Mouse (Mus musculus) embryonic facial prominence, embryonic 15.5 days (tissue): ENCODE measurements around the gene Frmd4b. TPM values are rescaled to one million over a fixed set of nuclear protein-coding genes. Genes with fewer than 3 reads are reported as not detected.

Source experiments
- ATAC-seq: fragments of 200-750 bp; cut with Nextera tagmentation; 2 replicates; pipeline ENCODE4 v1.8.0; 2017; ENCODE audit warnings: low read depth, moderate TSS enrichment; ENCODE audit not compliant: insufficient number of reproducible peaks, low FRiP score, low TSS enrichment
- H3K27ac ChIP-seq: fragments of 300-500 bp; sonication (generic); replicated peaks from 2 replicates; pipeline ENCODE4 v1.5.1; 2015; ENCODE audit warnings: mild to moderate bottlenecking, inconsistent platforms
- H3K27me3 ChIP-seq: fragments of 300-500 bp; sonication (generic); 2 replicates; pipeline ENCODE4 v1.6.1; 2015; ENCODE audit warnings: inconsistent platforms
- H3K36me3 ChIP-seq: fragments of 300-500 bp; sonication (generic); 2 replicates; pipeline ENCODE4 v1.6.1; 2015; ENCODE audit warnings: mild to moderate bottlenecking, inconsistent platforms
- H3K4me1 ChIP-seq: fragments of 300-500 bp; sonication (generic); 2 replicates; pipeline ENCODE4 v1.6.1; 2015; ENCODE audit warnings: inconsistent platforms
- H3K4me2 ChIP-seq: fragments of 300-500 bp; sonication (generic); replicated peaks from 2 replicates; pipeline ENCODE4 v1.6.1; 2015; ENCODE audit warnings: mild to moderate bottlenecking, inconsistent platforms
- H3K4me3 ChIP-seq: fragments of 300-500 bp; sonication (generic); replicated peaks from 2 replicates; pipeline ENCODE4 v1.5.1; 2015; ENCODE audit warnings: mild to moderate bottlenecking, inconsistent platforms
- H3K9ac ChIP-seq: fragments of 300-500 bp; sonication (generic); 2 replicates; pipeline ENCODE4 v1.6.1; 2015; ENCODE audit warnings: inconsistent platforms
- H3K9me3 ChIP-seq: fragments of 300-500 bp; sonication (generic); replicated peaks from 2 replicates; pipeline ENCODE4 v1.6.1; 2016; ENCODE audit warnings: inconsistent platforms
- WGBS: fragments of 180-500 bp; shearing (Covaris S2); methylation state at CpG from one replicate; pipeline ENCODE4 v1.1.7; 2015; 5-methylcytosine and 5-hydroxymethylcytosine counted together
- polyA plus RNA-seq: library from polyadenylated mRNA; unstranded; fragments of >200 nt; fragmentation: Nextera tagmentation; extraction: Ambion mirVana; gene quantifications from 2 replicates; pipeline ENCODE4 v1.2.1, GENCODE M21; 2015

Gene Frmd4b
- polyA plus RNA-seq, 1 experiment from 2014 or later = 17.8 TPM

DNA sequence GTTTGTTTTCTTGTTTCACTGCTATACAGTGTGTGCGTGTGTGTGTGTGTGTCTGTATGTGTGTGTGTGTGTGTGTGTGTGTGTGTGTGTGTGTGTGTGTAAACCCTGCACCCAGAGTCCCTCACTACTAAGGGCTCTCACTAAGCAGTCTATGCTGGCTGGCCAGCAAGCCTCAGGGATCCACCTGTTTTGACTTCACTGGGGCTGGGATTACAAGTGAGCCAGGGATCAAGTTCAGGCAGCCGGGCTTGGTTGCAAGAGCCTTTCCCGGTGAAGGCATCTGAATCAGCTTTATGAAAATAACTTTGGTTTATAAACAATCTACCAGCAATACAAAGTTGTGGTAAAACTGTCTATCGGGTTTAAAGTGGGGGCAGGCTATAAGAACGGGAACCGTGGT is 206.0 kb downstream of the Frmd4b start:
- H3K4me1 ChIP-seq = no peaks in the 10 kb centered on the region
- no peak overlapping the region for H3K27ac ChIP-seq
- ATAC-seq = no peak
- H3K9ac ChIP-seq = no peak overlapping the region
- no peaks in the 10 kb centered on the region for H3K27me3 ChIP-seq
- H3K4me3 ChIP-seq = no peak overlapping the region
- H3K36me3 ChIP-seq = no peaks in the 10 kb centered on the region
- no peaks in the 10 kb centered on the region for H3K9me3 ChIP-seq
- H3K4me2 ChIP-seq = no peak overlapping the region
- WGBS = 59% methylated on average over 6 of the region's 6 CpGs

DNA sequence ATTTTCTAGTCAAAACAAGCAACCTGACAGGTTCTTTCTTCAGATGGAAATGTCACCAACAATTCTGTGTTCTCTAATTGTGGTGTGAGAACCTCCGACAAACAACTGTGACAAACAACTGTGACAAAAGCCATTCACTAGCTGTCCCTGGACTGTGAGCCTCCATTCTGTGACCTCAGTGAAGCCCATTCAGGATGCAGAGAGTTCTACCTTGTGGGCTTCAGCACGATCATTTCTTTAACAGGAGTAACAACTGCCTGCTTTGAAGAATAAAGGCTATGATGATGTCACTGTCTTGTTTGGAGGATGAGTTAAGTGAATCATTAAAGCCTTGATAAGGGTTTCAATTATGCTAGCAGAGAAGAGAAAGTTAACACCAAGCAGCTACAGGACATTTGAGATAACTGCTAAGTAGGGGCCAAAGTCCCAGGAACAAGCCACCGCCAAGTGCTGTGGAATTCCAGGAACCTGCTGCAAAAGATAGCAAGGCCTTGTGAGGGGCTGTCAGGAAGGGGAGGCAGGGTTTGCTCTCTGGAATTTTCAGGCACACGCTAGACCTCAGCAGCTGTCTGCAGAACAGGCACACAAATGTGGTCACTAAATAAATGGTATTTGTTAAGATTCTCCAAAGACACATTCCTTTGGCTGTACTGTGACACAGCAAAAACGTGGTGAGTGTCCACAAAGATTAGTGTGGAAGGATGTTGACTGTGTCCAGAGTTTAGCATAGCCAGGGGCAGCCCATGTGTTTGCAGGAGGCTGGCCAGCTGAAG is 207.7 kb downstream of the Frmd4b start:
- no peaks in the 10 kb centered on the region for H3K4me1 ChIP-seq
- H3K4me3 ChIP-seq = no peak overlapping the region
- peak; percentile 54; the same call in 1 of the 2 replicates for ATAC-seq
- H3K27me3 ChIP-seq = no peaks in the 10 kb centered on the region
- H3K9ac ChIP-seq = no peak overlapping the region
- H3K4me2 ChIP-seq = no peak overlapping the region
- no peaks in the 10 kb centered on the region for H3K9me3 ChIP-seq
- WGBS = 30% methylated on average over 5 of the region's 5 CpGs
- no peaks in the 10 kb centered on the region for H3K36me3 ChIP-seq
- H3K27ac ChIP-seq = no peak overlapping the region; the same call in 1 of the 2 replicates

DNA sequence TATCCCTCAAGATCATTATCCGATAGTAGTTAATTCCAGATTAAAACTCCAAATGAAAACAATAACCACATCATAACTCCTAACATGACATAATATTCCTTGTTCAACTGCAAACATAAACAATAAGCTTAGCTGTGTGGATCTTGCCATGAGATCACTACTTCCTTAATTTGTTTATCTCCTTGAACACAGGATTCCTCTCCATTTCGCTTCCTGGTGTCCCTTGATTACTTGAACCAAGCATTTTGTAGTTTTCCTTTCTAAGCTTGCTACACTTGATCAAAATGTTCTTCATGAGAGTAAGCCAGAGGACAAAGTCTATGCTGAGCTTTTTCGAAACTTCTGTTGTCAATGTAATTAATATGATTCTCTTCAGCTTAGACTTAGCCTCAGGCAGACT is 209.4 kb downstream of the Frmd4b start:
- H3K36me3 ChIP-seq = no peaks in the 10 kb centered on the region
- no peak overlapping the region for H3K9ac ChIP-seq
- ATAC-seq = no peak
- H3K4me1 ChIP-seq = no peaks in the 10 kb centered on the region
- 82% methylated on average over 3 of the region's 3 CpGs for WGBS
- H3K27ac ChIP-seq = no peak overlapping the region
- H3K4me2 ChIP-seq = no peak overlapping the region
- no peak overlapping the region for H3K4me3 ChIP-seq
- no peaks in the 10 kb centered on the region for H3K9me3 ChIP-seq
- no peaks in the 10 kb centered on the region for H3K27me3 ChIP-seq

DNA sequence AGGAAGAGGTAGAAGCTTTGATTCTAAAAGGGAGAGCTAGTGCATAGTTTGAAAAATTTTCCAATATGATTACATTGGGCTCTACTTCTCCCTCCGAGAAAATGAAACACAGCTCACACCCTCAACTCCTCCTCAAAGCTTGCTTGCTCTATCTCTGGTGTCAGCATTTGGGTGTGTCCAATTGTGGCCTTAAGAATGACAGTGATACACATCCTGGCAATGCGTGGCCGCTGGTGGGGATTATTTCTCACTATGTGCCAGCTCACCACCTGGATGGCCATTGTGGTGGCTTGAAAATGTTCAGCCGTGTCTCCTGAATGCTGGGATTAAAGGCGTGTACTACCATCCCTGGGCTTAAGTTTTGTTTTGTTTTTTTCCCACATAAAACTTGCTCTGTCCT is 209.9 kb downstream of the Frmd4b start:
- ATAC-seq = no peak
- Histone ChIP-seq H3K4me2 (no peak overlapping the region), H3K4me3 (no peak overlapping the region), H3K27me3 (no peaks in the 10 kb centered on the region), H3K36me3 (no peaks in the 10 kb centered on the region), H3K4me1 (no peaks in the 10 kb centered on the region), H3K9me3 (no peaks in the 10 kb centered on the region), H3K27ac (no peak overlapping the region), H3K9ac (no peak overlapping the region)
- WGBS = 86% methylated on average over 5 of the region's 5 CpGs

DNA sequence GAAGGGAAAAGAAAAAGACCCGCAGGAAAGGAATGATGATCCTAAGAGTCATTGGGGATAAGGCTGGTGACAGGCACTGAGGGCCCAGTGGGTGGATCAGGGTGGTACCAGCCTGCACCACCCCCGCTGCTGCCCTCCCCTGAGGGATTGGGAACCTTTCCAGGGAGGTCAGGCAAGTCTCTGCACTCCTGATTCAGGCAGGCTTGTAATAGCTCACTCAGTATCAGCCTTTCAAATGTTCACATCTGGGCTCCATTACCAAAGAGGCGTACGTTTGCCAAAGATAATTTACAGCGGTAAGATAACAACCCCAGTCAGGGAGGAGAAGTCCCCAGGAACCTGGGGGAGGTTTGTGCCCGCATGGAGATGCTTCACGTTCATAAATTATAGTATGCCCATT is 212.0 kb downstream of the Frmd4b start:
- Histone ChIP-seq H3K27me3 (no peaks in the 10 kb centered on the region), H3K4me3 (no peak overlapping the region), H3K36me3 (no peaks in the 10 kb centered on the region), H3K9me3 (no peaks in the 10 kb centered on the region), H3K4me1 (no peaks in the 10 kb centered on the region), H3K4me2 (no peak overlapping the region), H3K27ac (no peak overlapping the region), H3K9ac (no peak overlapping the region)
- no peak for ATAC-seq
- 21% methylated on average over 7 of the region's 7 CpGs for WGBS

DNA sequence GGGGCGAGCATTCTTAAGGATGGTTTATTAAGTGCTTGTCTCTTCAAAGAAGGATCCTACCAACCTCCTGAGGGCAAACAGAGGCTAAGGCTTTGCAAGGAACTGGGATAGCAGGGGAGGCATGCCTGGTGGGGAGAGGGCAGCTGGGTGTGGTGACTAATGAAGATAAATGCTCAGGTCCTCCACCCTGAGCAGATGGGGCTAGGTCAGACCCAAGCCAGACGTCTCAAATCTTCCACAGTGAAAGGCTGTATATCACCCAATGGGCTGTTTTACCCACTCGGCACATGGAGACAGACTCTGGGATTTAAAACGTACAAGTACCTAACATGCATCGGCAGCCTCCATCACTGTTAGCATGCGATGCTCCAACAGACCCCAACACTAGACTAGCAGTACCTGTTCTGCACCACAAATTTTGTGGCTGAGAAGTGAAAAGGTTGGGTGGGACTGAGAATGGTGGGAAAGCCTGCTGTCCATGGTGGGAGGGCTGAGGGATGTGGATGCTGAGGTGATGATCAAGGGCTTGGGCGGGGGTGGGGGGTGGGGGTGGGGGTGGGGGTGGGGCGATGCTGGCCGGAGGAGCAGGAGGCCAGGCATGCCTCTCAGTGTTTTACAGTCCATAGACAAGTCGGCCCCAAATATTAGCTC is 214.4 kb downstream of the Frmd4b start:
- no peaks in the 10 kb centered on the region for H3K27me3 ChIP-seq
- no peak overlapping the region for H3K27ac ChIP-seq
- no peaks in the 10 kb centered on the region for H3K36me3 ChIP-seq
- no peak overlapping the region for H3K9ac ChIP-seq
- 66% methylated on average over 10 of the region's 10 CpGs for WGBS
- ATAC-seq = no peak
- no peak overlapping the region for H3K4me3 ChIP-seq
- no peak overlapping the region for H3K4me2 ChIP-seq
- H3K9me3 ChIP-seq = no peaks in the 10 kb centered on the region
- H3K4me1 ChIP-seq = no peaks in the 10 kb centered on the region

DNA sequence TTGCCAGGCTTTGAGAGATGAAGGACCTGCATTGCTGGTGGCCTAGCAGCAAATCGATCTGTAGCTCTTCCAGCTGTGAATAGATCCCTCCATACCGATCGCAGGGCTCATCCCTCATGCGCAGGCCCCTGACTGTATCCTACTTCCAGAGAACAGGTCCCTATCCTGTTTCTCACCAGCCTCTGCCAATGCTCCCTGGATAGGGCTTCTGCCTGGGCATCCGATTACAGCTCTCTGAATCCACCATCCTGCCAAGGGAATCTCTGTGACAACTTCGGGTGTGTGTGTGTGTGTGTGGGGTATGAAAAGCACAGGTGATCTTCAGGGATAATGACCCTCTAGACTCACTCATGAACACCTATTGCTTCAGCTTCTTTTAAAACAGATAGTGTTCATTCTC is 216.9 kb downstream of the Frmd4b start:
- no peaks in the 10 kb centered on the region for H3K36me3 ChIP-seq
- no peak overlapping the region for H3K4me2 ChIP-seq
- H3K4me1 ChIP-seq = peaks cover 12% of the 10 kb centered on the region; the same call in 1 of the 2 replicates
- no peak overlapping the region for H3K9ac ChIP-seq
- H3K27ac ChIP-seq = no peak overlapping the region
- 86% methylated on average over 6 of the region's 6 CpGs for WGBS
- no peak overlapping the region for H3K4me3 ChIP-seq
- H3K27me3 ChIP-seq = no peaks in the 10 kb centered on the region
- no peaks in the 10 kb centered on the region for H3K9me3 ChIP-seq
- ATAC-seq = no peak

DNA sequence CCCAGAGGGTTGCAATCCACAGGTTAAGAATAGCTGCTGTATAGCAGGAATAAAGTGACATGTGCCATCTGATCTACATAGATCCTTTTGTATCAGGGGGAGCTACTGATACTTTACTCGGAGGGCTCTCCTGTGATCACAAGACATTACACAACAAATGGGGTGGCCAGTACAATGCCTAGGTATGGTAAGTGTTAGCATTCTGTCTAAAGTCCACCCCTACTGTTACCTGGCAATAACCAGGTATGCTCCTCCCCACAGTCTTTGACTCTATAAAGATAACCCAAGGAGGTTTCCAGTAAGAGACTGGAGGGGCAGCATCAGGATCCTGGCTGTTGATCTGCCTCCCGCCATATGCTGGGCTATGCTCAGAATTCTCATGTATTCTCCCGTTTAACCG is 219.4 kb downstream of the Frmd4b start:
- Histone ChIP-seq H3K27ac (no peak overlapping the region), H3K4me1 (peaks cover 19% of the 10 kb centered on the region; the same call in 1 of the 2 replicates), H3K4me3 (no peak overlapping the region), H3K4me2 (no peak overlapping the region), H3K9ac (no peak overlapping the region), H3K27me3 (no peaks in the 10 kb centered on the region), H3K9me3 (no peaks in the 10 kb centered on the region), H3K36me3 (no peaks in the 10 kb centered on the region)
- no peak for ATAC-seq
- 84% methylated on average over 4 of the region's 4 CpGs for WGBS

DNA sequence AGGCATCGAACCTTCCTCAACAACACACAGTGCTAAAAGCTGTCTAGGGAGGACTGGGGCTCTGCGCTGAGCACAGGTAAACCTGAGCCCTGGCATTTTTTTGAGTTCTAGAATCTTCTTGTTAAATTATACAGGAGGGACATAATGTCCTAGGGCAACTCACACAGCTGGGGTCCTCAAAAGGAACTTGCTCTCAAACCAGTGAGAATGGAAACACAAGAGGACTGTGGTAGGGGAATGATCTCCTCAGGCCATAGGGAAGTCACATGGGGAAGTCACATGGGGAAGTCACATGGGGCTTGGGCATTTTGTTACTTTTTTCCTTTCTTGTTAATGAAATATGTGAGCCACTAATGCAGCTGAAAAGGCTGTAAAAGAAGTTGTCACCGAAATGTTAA is 220.4 kb downstream of the Frmd4b start:
- Histone ChIP-seq H3K4me2 (no peak overlapping the region), H3K9ac (no peak overlapping the region), H3K27me3 (no peaks in the 10 kb centered on the region), H3K4me1 (peaks cover 19% of the 10 kb centered on the region; the same call in 1 of the 2 replicates), H3K4me3 (no peak overlapping the region), H3K27ac (no peak overlapping the region), H3K36me3 (no peaks in the 10 kb centered on the region), H3K9me3 (no peaks in the 10 kb centered on the region)
- WGBS = 64% methylated on average over 3 of the region's 3 CpGs
- ATAC-seq = no peak

DNA sequence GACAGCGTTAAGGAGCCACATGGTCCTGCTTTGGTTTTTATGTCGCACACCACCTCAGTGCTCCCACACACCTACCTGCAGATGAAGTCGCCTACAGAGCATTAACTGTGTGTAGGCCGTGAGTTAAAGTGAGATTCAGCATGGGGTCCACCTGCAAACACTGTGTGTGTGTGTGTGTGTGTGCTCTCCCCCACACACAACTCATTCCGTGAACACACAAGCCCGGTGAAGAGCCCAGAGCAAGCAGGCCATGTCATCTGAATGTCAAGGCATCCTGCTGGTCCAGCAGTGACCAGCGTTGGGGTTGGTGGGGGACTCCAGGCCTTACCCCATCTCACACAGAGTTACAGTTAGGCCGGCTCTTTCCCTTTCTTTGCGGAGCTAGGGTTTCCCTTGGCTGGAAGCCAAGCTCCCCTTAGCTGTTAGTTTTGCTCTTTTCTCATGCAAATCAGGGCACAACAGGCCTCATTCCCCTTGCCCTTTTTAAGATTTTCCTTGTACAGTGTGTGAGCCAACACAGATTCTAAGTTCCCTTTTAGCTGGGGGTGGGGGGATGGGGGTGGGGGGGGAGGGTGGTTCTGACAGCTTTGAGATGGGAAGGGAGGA is 220.9 kb downstream of the Frmd4b start:
- 30% methylated on average over 9 of the region's 9 CpGs for WGBS
- Histone ChIP-seq H3K4me3 (no peak overlapping the region), H3K9ac (no peak overlapping the region), H3K9me3 (no peaks in the 10 kb centered on the region), H3K36me3 (no peaks in the 10 kb centered on the region), H3K4me2 (no peak overlapping the region), H3K4me1 (peaks cover 19% of the 10 kb centered on the region; the same call in 1 of the 2 replicates), H3K27ac (no peak overlapping the region), H3K27me3 (no peaks in the 10 kb centered on the region)
- ATAC-seq = peak; percentile 13; the same call in 1 of the 2 replicates

DNA sequence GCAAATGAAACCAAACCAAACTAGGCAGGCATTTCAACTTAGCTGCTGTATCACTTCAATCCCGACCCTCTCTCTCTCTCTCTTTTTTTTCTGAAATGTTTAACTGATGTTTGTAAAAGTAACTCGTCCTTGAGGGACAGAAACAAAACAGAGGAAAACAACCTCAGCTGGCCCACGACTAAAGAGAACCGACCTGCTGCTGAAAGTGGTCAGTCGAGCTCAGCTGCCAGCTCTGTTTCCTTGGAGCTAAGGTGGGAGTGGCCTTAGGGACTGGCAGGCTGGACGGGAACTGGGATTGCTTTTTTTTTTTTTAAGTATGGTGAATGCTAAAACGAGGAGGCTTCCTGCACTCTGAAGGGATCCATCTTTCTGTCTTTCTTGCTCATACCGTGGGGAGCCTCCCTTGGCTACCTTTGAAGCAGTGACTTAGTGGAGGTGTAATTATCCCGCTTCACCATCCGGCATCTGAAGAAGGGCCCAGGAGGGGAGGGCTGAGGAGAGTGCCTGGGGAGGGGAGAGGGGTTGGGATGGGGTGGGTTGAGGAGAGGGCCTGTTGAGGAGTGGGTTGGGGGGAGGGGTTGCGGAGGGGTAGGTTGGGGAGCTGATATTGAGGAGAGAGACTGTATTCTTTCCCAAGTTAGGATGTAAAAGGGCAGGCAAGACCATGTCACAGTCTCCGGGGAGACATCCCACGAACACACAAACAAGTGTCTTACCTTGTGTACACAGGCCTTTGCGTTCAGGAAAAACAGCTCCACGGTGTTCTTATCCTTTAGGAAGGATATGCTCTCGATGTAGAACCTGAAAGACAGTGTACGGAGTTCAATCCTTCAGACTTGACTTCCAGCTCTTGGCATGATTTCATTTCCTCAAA is 221.6 kb downstream of the Frmd4b start:
- Histone ChIP-seq H3K27me3 (no peaks in the 10 kb centered on the region), H3K4me1 (peaks cover 19% of the 10 kb centered on the region; the same call in 1 of the 2 replicates), H3K4me2 (no peak overlapping the region), H3K36me3 (no peaks in the 10 kb centered on the region), H3K9ac (no peak overlapping the region), H3K9me3 (no peaks in the 10 kb centered on the region), H3K27ac (0 out of 2 replicates have a peak overlapping the region, but pooled peaks have one; percentile 48), H3K4me3 (no peak overlapping the region)
- WGBS = 25% methylated on average over 17 of the region's 17 CpGs
- ATAC-seq = no peak
